Mouse (Mus musculus) left cerebral cortex, adult 9 months (tissue): ENCODE results near the gene Mtif2.
A peak's percentile ranks its signal among the peaks of the same experiment; 100 is the strongest.
"Not testable (repeated sequence)": the region's sequence is repeated elsewhere in the genome, so short reads cannot be mapped to it uniquely, and the experiment has no call there.

Source experiments
- DNase-seq, 2 experiments: peaks; one replicate each; pipeline ENCODE4 v3.0.0; 2022; ENCODE audit warnings: low spot score in 2 of 2

The Mtif2 gene

GRCm38 (mm10) chr11:29525988-29526794, at the start of gene Mtif2:
TSS of gene Mtif2 (plus strand) at chr11:29526408.
- DNase-seq, result peak; percentile 35 to 80

GRCm38 (mm10) chr11:29493135-29493534, 33.1 kb upstream of the Mtif2 start:
- DNase-seq, result no peak

DNA sequence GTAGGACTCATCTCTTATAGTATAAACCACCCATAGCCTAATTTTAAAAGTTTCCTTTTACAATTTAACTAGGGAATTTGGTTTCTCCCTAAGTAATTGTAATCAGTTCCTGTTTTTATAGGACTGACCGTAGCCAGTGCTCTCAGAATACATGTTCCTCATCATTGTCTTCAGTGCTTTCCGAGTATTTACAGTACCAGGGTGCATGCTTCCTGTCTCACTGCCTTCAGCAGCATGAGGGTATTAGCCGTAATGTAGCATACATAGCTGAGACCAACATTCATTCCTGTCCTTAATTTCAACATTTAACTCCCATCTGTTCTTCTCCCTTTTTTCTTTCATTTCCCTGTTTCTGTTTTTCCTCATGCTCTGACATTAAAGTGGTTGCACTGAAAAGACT, 29.2 kb upstream of the Mtif2 start:
- no peak for DNase-seq

DNA sequence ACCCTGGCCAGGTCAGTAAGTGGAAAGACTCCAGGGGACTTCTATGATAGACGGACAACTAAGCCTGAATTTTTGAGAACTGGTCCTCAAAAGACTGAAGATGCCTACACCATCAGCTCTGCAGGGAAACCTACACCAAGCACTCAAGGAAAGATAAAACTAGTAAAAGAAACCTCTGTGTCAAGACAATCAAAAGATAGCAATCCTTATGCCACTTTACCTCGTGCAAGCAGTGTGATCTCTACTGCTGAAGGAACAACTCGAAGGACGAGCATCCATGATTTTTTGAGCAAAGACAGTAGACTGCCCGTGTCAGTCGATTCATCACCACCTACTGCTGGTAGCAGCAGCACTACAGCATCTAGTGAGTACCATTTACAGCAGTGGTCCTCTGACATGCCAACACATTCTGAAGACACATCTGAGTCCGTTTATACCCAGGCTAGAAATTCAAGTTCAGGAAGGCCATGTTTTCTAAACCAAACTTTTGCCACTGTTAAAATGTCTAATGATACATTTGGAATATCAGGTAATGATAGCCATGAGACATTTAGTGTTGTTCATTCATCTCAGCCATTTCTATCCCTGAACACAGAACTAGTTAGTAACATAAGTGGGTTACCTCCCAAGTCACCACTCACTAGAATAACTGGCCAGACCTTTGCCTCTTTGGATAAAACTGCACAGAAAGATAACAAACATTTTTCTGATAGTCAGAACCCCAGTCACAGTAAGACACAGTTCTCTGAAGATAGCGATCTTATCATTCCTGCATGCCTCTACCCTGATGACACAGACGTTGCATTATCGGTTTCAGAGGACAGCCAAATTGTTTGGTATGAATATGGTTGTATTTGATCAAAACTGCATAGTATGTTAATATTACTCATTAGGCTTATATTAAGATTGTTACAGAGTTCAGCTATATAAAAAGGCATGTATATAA, 22.0 kb upstream of the Mtif2 start:
- no peak for DNase-seq

DNA sequence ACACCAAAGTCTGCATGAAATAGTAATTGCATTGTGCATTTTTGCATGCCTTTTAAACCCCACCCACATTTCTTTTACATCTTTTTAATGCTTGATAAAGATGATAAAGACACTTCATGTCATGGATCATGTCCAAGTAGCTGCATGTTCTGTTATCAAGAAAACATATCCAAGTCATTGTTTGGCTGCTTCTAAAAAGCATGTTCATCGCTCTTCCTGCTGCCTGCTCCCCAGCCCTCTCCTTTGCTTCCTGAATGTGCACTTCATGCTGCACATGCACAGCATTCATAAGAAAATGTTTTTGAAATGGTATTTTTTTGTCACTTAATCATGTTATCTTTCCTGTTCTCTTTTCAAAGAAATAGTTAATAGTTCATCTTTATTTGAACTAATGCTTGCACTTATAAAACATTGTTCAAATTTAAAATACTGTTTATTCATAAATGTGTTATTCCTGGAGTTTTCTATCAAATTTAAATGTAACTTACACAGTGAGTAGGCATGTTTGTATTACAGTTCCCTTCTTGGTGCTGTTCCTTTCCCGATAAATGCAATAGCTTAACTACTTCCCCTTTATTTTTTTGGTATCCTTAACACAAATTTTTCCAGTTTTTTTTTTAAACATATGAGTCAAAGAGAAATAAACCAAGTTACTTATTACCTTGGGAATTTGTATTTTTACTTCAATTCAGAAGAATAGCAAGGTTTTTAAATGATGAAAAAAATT, 21.1 kb upstream of the Mtif2 start:
- no peak for DNase-seq

- no peak for DNase-seq
Observed at GRCm38 (mm10) chr11:29509421-29509820, 16.8 kb upstream of the Mtif2 start.

- DNase-seq, result no peak
Observed at GRCm38 (mm10) chr11:29512818-29513535, 13.2 kb upstream of the Mtif2 start.

DNA sequence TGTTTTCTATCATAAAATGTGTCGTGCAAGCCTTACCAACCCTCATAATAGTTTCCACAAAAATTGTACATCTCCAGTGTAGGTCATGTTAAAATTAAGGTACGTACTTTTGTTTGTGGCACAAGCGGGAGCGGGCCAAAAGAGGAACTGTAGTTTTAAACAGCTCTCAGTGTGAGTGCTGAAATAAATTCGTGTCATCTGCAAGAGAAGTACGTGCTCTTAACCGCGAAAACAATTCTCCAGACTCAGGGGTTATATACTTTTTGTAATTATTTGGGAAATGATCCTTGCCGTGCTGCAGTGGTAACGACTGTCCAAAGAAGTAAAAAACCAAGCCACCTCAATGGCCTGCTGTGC, 11.9 kb upstream of the Mtif2 start:
- DNase-seq, result no peak

- peak; percentile 26 to 57 for DNase-seq
Observed at GRCm38 (mm10) chr11:29514682-29515412, 11.4 kb upstream of the Mtif2 start, which contains the start of gene Prorsd1. TSS of gene Prorsd1 (minus strand) at chr11:29515033.

DNA sequence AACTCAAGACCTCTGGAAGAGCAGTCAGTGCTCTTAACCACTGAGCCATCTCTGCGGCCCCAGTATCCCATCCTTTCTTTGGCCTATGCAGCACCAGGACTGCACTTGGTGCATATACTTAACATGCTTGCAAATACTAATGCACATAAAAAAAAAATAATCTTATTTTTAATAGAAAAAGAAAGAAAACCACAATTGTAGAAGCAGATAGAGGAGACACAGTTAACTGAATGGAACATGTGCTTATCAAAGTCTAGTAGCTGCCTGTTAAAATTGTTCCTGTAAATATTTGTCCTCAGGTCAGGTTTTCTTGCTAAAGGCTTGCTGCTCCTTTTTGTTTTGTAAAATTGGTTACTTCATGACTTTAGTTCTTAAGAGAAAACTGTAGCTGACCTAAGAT, 12.0 kb downstream of the Mtif2 start:
- no peak for DNase-seq

- DNase-seq, result no peak
Observed at GRCm38 (mm10) chr11:29544225-29544945, 18.2 kb downstream of the Mtif2 start.

DNA sequence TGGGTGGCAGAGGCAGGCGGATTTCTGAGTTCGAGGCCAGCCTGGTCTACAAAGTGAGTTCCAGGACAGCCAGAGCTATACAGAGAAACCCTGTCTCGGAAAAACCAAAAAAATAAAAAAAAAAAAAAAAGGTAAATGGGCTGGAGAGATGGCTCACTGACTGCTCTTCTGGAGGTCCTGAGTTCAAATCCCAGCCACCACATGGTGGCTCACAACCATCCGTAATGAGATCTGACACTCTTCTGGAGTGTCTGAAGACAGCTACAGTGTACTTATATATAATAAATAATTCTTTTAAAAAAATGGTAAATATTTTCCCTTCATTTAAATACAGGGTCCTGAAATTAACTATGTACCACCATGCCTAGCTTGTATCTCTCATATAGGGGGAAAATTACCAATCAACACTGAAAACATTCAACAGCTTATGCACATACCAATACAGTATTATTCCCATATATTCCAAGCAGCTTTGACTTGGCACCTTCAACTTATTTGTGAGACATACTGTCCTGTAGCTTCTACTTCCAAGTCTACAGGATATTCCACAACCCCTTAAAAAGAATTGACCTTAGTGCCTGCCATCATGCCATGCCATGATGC, 19.0 kb downstream of the Mtif2 start:
- not testable (repeated sequence) for DNase-seq

- DNase-seq, result not testable (repeated sequence)
Observed at GRCm38 (mm10) chr11:29546297-29546696, 20.1 kb downstream of the Mtif2 start.

DNA sequence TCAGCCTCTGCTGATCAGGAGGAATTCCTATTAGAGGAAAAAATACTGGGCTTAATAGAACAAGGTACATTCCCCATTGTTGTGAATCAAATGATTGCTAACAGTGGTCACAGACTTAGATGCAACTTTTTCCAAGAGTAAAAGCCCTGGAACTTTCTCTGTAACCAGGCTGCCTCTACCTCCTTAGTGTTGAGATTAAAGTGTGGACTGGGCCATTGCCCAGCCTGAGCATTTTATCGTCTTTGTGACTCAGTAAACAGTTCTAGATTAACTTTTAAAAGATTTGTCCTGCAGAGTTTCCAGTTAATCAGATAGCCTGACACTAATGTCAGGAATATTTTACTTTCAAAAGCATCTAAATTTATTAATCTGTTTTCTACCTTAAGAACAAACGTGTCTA, 20.6 kb downstream of the Mtif2 start:
- DNase-seq, result no peak

GRCm38 (mm10) chr11:29547249-29547751, 21.1 kb downstream of the Mtif2 start:
- peak in 1 of 2 experiments; percentile 11 for DNase-seq

GRCm38 (mm10) chr11:29547752-29548503, 21.7 kb downstream of the Mtif2 start, which contains the start of the genes Clhc1 and Rps27a:
TSS of gene Clhc1 (plus strand) at chr11:29547950.
TSS of gene Rps27a (minus strand) at chr11:29548109.
- peak; percentile 80 to 92 for DNase-seq

GRCm38 (mm10) chr11:29548504-29549424, 22.6 kb downstream of the Mtif2 start:
- no peak for DNase-seq
